Mouse (Mus musculus) heart, postnatal 0 days (tissue): ENCODE data around the gene Hvcn1. TPM values are rescaled to one million over a fixed set of nuclear protein-coding genes. Genes with fewer than 3 reads are reported as not detected.

ENCODE experiments used
- ATAC-seq: fragments of 200-750 bp; cut with Nextera tagmentation; 2 replicates; pipeline ENCODE4 v1.8.0; 2017; ENCODE audit warnings: low read depth, moderate number of reproducible peaks, moderate library complexity; ENCODE audit not compliant: insufficient read depth
- DNase-seq: peaks from one replicate; pipeline ENCODE4 v3.0.0-alpha.2; 2016; ENCODE audit warnings: low spot score
- H3K27ac ChIP-seq: fragments of 300-500 bp; sonication (generic); 2 replicates; pipeline ENCODE4 v1.5.1; 2014; ENCODE audit warnings: low read depth, mild to moderate bottlenecking
- H3K27me3 ChIP-seq: fragments of 300-500 bp; sonication (generic); 2 replicates; pipeline ENCODE4 v1.6.1; 2014; ENCODE audit warnings: low read length, mixed read lengths; ENCODE audit not compliant: control insufficient read depth, insufficient read depth
- H3K36me3 ChIP-seq: fragments of 300-500 bp; sonication (generic); replicated peaks from 2 replicates; pipeline ENCODE4 v1.6.1; 2014; ENCODE audit warnings: low read length, mixed read lengths; ENCODE audit not compliant: control insufficient read depth, insufficient read depth
- H3K4me1 ChIP-seq: fragments of 300-500 bp; sonication (generic); 2 replicates; pipeline ENCODE4 v1.6.1; 2014; ENCODE audit warnings: antibody characterized with exemption; ENCODE audit not compliant: control insufficient read depth, insufficient read depth
- H3K4me2 ChIP-seq: fragments of 300-500 bp; sonication (generic); 2 replicates; pipeline ENCODE4 v1.6.1; 2014; ENCODE audit warnings: low read depth, mild to moderate bottlenecking, low read length, moderate library complexity
- H3K4me3 ChIP-seq: fragments of 300-500 bp; sonication (generic); 2 replicates; pipeline ENCODE4 v1.5.1; 2014; ENCODE audit warnings: low read depth, low read length
- H3K9ac ChIP-seq: fragments of 300-500 bp; sonication (generic); replicated peaks from 2 replicates; pipeline ENCODE4 v1.6.1; 2014; ENCODE audit warnings: low read depth, low read length, mixed read lengths
- H3K9me3 ChIP-seq: fragments of 300-500 bp; sonication (generic); replicated peaks from 2 replicates; pipeline ENCODE4 v1.6.1; 2016; ENCODE audit warnings: low read length; ENCODE audit not compliant: control insufficient read depth
- CTCF ChIP-seq: IDR thresholded peaks from 2 replicates; pipeline ENCODE4 v1.5.1; 2016; ENCODE audit warnings: antibody characterized with exemption, control low read depth, low read depth
- EP300 ChIP-seq: IDR thresholded peaks from 2 replicates; pipeline ENCODE4 v1.6.1; 2016; ENCODE audit warnings: antibody characterized with exemption, low read depth
- WGBS: fragments of 180-500 bp; shearing (Covaris S2); extraction: QIAGEN DNeasy Blood & Tissue Kit; methylation state at CpG from one replicate; pipeline ENCODE4 v1.1.7; 2014; 5-methylcytosine and 5-hydroxymethylcytosine counted together
- polyA plus RNA-seq: library from polyadenylated mRNA; unstranded; fragments of >200 nt; fragmentation: Nextera tagmentation; extraction: Ambion mirVana; gene quantifications from 2 replicates; pipeline ENCODE4 v1.2.1, GENCODE M21; 2015
- total RNA-seq: library from RNA; depleted of rRNA; stranded (reverse); fragments of >200 nt; gene quantifications from 2 replicates; pipeline ENCODE4 v1.2.3, GENCODE M21; 2014; ENCODE audit warnings: low replicate concordance

Gene Hvcn1
- total and polyA plus RNA-seq, 2 experiments from 2014 or later = 0.23 to 1.2 TPM

GRCm38 (mm10) chr5:122224291-122224690 is 17.7 kb downstream of the Hvcn1 start:
- peaks cover 8% of the 10 kb centered on the region; the same call in 1 of the 2 replicates for H3K9me3 ChIP-seq
- no peak for ATAC-seq
- no peak overlapping the region for H3K27ac ChIP-seq
- no peak for DNase-seq
- H3K4me1 ChIP-seq = no peaks in the 10 kb centered on the region
- H3K4me3 ChIP-seq = no peak overlapping the region
- no peak overlapping the region for H3K4me2 ChIP-seq
- no peak overlapping the region for H3K9ac ChIP-seq
- no peaks in the 10 kb centered on the region for H3K27me3 ChIP-seq
- H3K36me3 ChIP-seq = no peaks in the 10 kb centered on the region
- TF ChIP-seq EP300 (no peak), CTCF (no peak)
- WGBS = 93% methylated on average over 2 of the region's 2 CpGs

DNA sequence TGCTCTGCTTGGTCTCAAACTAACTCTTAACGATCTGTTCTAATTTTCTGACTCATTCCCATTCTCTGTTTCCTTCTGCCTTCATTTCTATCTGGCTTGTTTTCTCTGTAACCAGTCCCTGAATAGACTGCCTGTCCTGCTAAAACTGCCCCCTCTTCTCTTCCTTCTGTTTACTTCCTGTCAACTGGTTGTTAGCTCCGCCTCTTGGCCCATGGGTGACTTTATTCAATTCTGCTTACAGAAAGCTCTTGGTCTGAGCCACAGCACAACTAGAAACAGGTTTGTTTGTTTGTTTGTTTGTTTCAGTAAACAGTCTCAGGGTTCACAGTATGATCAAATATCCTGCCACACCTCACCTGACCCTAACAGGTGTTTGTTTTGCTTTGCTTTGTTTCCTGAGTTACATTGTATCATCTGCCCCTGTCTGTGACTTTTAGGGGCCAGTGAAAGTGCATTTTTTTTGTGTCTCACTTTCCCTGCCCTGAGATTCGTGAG is 21.7 kb downstream of the Hvcn1 start:
- TF ChIP-seq CTCF (no peak), EP300 (no peak)
- no peak overlapping the region for H3K9ac ChIP-seq
- H3K4me3 ChIP-seq = no peak overlapping the region
- no peaks in the 10 kb centered on the region for H3K27me3 ChIP-seq
- H3K9me3 ChIP-seq = peaks cover 8% of the 10 kb centered on the region; the same call in 1 of the 2 replicates
- no peak overlapping the region for H3K27ac ChIP-seq
- no peaks in the 10 kb centered on the region for H3K36me3 ChIP-seq
- WGBS = 60% methylated on average over 3 of the region's 3 CpGs
- ATAC-seq = no peak
- H3K4me1 ChIP-seq = no peaks in the 10 kb centered on the region; the same call in 1 of the 2 replicates
- no peak for DNase-seq
- H3K4me2 ChIP-seq = no peak overlapping the region

GRCm38 (mm10) chr5:122228772-122229171 is 22.2 kb downstream of the Hvcn1 start:
- H3K36me3 ChIP-seq = no peaks in the 10 kb centered on the region
- no peak for TF ChIP-seq CTCF
- TF ChIP-seq EP300 = no peak
- H3K4me3 ChIP-seq = no peak overlapping the region
- DNase-seq = peak; percentile 28
- H3K27me3 ChIP-seq = no peaks in the 10 kb centered on the region
- no peak overlapping the region for H3K4me2 ChIP-seq
- ATAC-seq = peak; percentile 58; the same call in 1 of the 2 replicates
- WGBS = 34% methylated on average over 4 of the region's 4 CpGs
- H3K27ac ChIP-seq = no peak overlapping the region
- peaks cover 8% of the 10 kb centered on the region; the same call in 1 of the 2 replicates for H3K9me3 ChIP-seq
- no peaks in the 10 kb centered on the region; the same call in 1 of the 2 replicates for H3K4me1 ChIP-seq
- H3K9ac ChIP-seq = no peak overlapping the region

- 81% methylated on average over 4 of the region's 4 CpGs for WGBS
- no peaks in the 10 kb centered on the region for H3K27me3 ChIP-seq
- H3K4me1 ChIP-seq = no peaks in the 10 kb centered on the region; the same call in 1 of the 2 replicates
- H3K27ac ChIP-seq = no peak overlapping the region
- H3K9me3 ChIP-seq = peaks cover 8% of the 10 kb centered on the region; the same call in 1 of the 2 replicates
- H3K36me3 ChIP-seq = no peaks in the 10 kb centered on the region
- no peak overlapping the region for H3K4me3 ChIP-seq
- DNase-seq = no peak
- no peak for ATAC-seq
- TF ChIP-seq CTCF = no peak
- TF ChIP-seq EP300 = no peak
- no peak overlapping the region for H3K9ac ChIP-seq
- H3K4me2 ChIP-seq = no peak overlapping the region
These were observed 24.2 kb downstream of the Hvcn1 start for GRCm38 (mm10) chr5:122230816-122231215.

GRCm38 (mm10) chr5:122231431-122231830 is 24.8 kb downstream of the Hvcn1 start:
- Histone ChIP-seq H3K9me3 (peaks cover 8% of the 10 kb centered on the region; the same call in 1 of the 2 replicates), H3K36me3 (no peaks in the 10 kb centered on the region), H3K4me2 (no peak overlapping the region), H3K27me3 (no peaks in the 10 kb centered on the region), H3K27ac (no peak overlapping the region), H3K4me1 (no peaks in the 10 kb centered on the region; the same call in 1 of the 2 replicates), H3K4me3 (no peak overlapping the region), H3K9ac (no peak overlapping the region)
- no peak for ATAC-seq
- TF ChIP-seq CTCF = no peak
- no peak for DNase-seq
- 50% methylated on average over 6 of the region's 6 CpGs for WGBS

DNA sequence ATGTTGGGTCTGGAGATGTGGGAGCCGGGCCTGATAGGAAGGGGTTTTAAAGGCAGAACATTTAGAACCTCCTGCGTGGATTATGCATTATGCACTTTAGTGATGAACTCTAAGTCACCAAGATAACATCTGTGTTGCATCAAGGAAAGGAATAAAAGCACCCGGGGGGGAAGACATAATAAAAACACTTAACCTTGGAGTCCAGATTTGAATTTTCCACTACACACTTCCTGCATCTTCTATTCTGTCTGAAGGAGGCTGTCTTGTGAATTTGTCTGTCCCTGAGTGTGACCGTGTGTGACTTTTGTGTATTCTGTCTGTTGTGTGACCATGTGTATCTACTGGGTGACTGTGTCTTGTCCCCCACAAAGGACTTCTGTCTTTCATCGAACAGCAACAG is 25.4 kb downstream of the Hvcn1 start:
- H3K9ac ChIP-seq = no peak overlapping the region
- no peak overlapping the region for H3K4me2 ChIP-seq

More for the DNA sequence above, 25.4 kb downstream of the Hvcn1 start:
- DNase-seq (no peak), ATAC-seq (no peak)
- Histone ChIP-seq H3K36me3 (no peaks in the 10 kb centered on the region), H3K27me3 (0 out of 2 replicates have a peak, but pooled peaks cover 3% of the 10 kb centered on the region), H3K4me3 (no peak overlapping the region), H3K4me1 (no peaks in the 10 kb centered on the region; the same call in 1 of the 2 replicates), H3K9me3 (peaks cover 8% of the 10 kb centered on the region; the same call in 1 of the 2 replicates), H3K27ac (no peak overlapping the region)
- 58% methylated on average over 5 of the region's 5 CpGs for WGBS
- TF ChIP-seq EP300 (no peak), CTCF (no peak)
